Mouse (Mus musculus): ENCODE results near the gene Il15. TPM values are rescaled to one million over a fixed set of nuclear protein-coding genes. Genes with fewer than 3 reads are reported as not detected.

Il15 gene
- polyA plus RNA-seq, 1 experiment = 0.12 TPM

DNA sequence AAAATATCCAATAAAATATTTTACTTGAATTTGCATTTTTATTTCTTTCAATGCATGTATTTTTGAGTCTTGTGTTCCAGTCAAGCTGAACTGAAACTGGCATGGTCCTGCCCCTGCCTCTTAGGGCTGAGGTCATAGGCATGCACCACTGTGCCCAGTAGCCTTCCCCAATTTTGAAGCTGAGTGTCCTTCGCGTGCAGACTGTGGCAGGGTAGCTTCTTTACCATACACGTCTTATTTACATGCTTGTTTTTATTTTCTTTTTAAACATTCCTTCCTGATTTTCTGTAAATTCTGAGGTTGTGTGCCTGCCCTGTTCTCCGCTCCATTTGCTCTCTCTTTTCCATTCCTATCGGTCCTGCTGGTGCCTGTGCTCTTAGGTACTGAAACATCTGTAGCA is 111.4 kb downstream of the Il15 start:
- H3K79me2 ChIP-seq (ENCODE audit: control insufficient read depth, insufficient read depth) = no peaks in the 10 kb centered on the region
- no peak overlapping the region for H3K4me3 ChIP-seq
- H3K4me2 ChIP-seq (ENCODE audit: low read depth) = no peak overlapping the region
- no peak for TF ChIP-seq SRF (IDR thresholded peaks at IDR 0.05; ENCODE audit: control insufficient read depth, insufficient read length, low read depth)
- no peak for TF ChIP-seq MYOD1 (IDR thresholded peaks at IDR 0.05; ENCODE audit: control insufficient read depth in 1 of 3, insufficient read length in 2 of 3, low read depth in 2 of 3)
- no peak for TF ChIP-seq REST (IDR thresholded peaks at IDR 0.05; ENCODE audit: insufficient read depth, insufficient read length)
- no peak for TF ChIP-seq E2F4 (IDR thresholded peaks at IDR 0.05; ENCODE audit: insufficient read depth)
- no peak for TF ChIP-seq MYOG (IDR thresholded peaks at IDR 0.05; ENCODE audit: control insufficient read depth in 1 of 3, insufficient read depth in 1 of 3, insufficient read length in 2 of 3, low read depth in 2 of 3)
- TF ChIP-seq MAX (IDR thresholded peaks at IDR 0.05; ENCODE audit: low read depth) = no peak
- TF ChIP-seq USF1 (IDR thresholded peaks at IDR 0.05; ENCODE audit: low read depth) = no peak
- no peak for TF ChIP-seq TCF3 (IDR thresholded peaks at IDR 0.05; ENCODE audit: insufficient read length, low read depth)
- no peak for TF ChIP-seq TCF12 (IDR thresholded peaks at IDR 0.05; ENCODE audit: insufficient read depth, poor library complexity, severe bottlenecking)
- TF ChIP-seq CEBPB (IDR thresholded peaks at IDR 0.05; ENCODE audit: insufficient read depth, poor library complexity, severe bottlenecking) = no peak
- TF ChIP-seq POLR2A (IDR thresholded peaks at IDR 0.05; ENCODE audit: insufficient read length, low read depth) = no peak
- TF ChIP-seq POLR2AphosphoS2 (IDR thresholded peaks at IDR 0.05; ENCODE audit: insufficient read length, low read depth) = no peak
- H3K27me3 ChIP-seq (ENCODE audit: control insufficient read depth, insufficient read depth, insufficient read length) = no peaks in the 10 kb centered on the region
- H3K36me3 ChIP-seq (ENCODE audit: control insufficient read depth, insufficient read depth) = no peaks in the 10 kb centered on the region
- no peak overlapping the region for H3ac ChIP-seq (ENCODE audit: control insufficient read depth, insufficient read length)

DNA sequence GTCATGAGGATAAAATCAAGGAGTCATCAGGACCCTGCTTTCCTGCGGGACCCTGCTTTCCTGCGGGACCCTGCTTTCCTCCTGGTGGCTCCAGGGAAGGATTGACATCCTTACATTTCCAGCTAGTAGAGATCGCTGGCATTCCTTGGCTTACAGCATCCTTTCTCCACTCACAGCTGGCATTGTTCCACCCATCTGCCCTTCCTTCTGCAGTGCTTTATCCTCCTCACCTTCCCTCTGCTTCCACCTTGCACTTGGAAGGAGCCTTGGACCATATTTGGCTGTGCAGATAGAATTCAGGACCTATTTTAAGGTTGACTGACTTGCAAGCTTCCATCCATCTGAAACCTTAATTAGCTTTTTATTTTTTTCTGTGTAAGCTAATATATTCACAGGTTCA is 117.2 kb downstream of the Il15 start:
- H3K4me2 ChIP-seq (ENCODE audit: low read depth) = no peak overlapping the region
- no peaks in the 10 kb centered on the region for H3K79me2 ChIP-seq (ENCODE audit: control insufficient read depth, insufficient read depth)
- no peaks in the 10 kb centered on the region for H3K36me3 ChIP-seq (ENCODE audit: control insufficient read depth, insufficient read depth)
- TF ChIP-seq SRF (IDR thresholded peaks at IDR 0.05; ENCODE audit: control insufficient read depth, insufficient read length, low read depth) = no peak
- no peak for TF ChIP-seq POLR2A (IDR thresholded peaks at IDR 0.05; ENCODE audit: insufficient read length, low read depth)
- TF ChIP-seq USF1 (IDR thresholded peaks at IDR 0.05; ENCODE audit: low read depth) = no peak
- TF ChIP-seq MYOD1 (IDR thresholded peaks at IDR 0.05; ENCODE audit: control insufficient read depth in 1 of 3, insufficient read length in 2 of 3, low read depth in 2 of 3) = no peak
- no peak for TF ChIP-seq REST (IDR thresholded peaks at IDR 0.05; ENCODE audit: insufficient read depth, insufficient read length)
- no peak for TF ChIP-seq E2F4 (IDR thresholded peaks at IDR 0.05; ENCODE audit: insufficient read depth)
- no peak for TF ChIP-seq CEBPB (IDR thresholded peaks at IDR 0.05; ENCODE audit: insufficient read depth, poor library complexity, severe bottlenecking)
- TF ChIP-seq MYOG (IDR thresholded peaks at IDR 0.05; ENCODE audit: control insufficient read depth in 1 of 3, insufficient read depth in 1 of 3, insufficient read length in 2 of 3, low read depth in 2 of 3) = no peak
- TF ChIP-seq POLR2AphosphoS2 (IDR thresholded peaks at IDR 0.05; ENCODE audit: insufficient read length, low read depth) = no peak
- no peak for TF ChIP-seq TCF12 (IDR thresholded peaks at IDR 0.05; ENCODE audit: insufficient read depth, poor library complexity, severe bottlenecking)
- TF ChIP-seq TCF3 (IDR thresholded peaks at IDR 0.05; ENCODE audit: insufficient read length, low read depth) = no peak
- TF ChIP-seq MAX (IDR thresholded peaks at IDR 0.05; ENCODE audit: low read depth) = no peak
- no peak overlapping the region for H3K4me3 ChIP-seq
- no peak overlapping the region for H3ac ChIP-seq (ENCODE audit: control insufficient read depth, insufficient read length)
- no peaks in the 10 kb centered on the region for H3K27me3 ChIP-seq (ENCODE audit: control insufficient read depth, insufficient read depth, insufficient read length)

DNA sequence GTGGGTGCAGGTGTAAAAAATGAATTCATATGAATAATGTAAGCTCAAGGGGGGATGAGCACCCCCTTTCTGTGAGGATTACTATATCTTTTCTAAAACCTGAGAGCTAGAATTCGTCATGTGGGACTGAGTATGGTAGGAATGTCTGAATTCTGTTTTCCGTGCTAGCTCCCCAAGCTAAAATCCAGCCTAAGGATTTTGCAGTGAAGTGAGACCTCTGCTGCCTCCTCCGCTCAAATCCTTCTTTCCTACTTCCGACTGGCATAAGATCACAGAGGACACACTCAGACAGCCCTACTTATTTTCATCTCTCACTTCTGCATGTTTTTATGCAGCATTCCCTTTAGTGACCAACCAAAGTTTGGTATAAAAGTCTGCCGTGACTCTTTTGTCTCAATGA is 121.0 kb downstream of the Il15 start:
- H3K27me3 ChIP-seq (ENCODE audit: control insufficient read depth, insufficient read depth, insufficient read length) = no peaks in the 10 kb centered on the region
- no peak overlapping the region for H3K4me2 ChIP-seq (ENCODE audit: low read depth)
- no peaks in the 10 kb centered on the region for H3K36me3 ChIP-seq (ENCODE audit: control insufficient read depth, insufficient read depth)
- no peak overlapping the region for H3K4me3 ChIP-seq
- no peak overlapping the region for H3ac ChIP-seq (ENCODE audit: control insufficient read depth, insufficient read length)
- no peak for TF ChIP-seq REST (IDR thresholded peaks at IDR 0.05; ENCODE audit: insufficient read depth, insufficient read length)
- no peak for TF ChIP-seq TCF12 (IDR thresholded peaks at IDR 0.05; ENCODE audit: insufficient read depth, poor library complexity, severe bottlenecking)
- no peak for TF ChIP-seq USF1 (IDR thresholded peaks at IDR 0.05; ENCODE audit: low read depth)
- TF ChIP-seq MYOG (IDR thresholded peaks at IDR 0.05; ENCODE audit: control insufficient read depth in 1 of 3, insufficient read depth in 1 of 3, insufficient read length in 2 of 3, low read depth in 2 of 3) = no peak
- TF ChIP-seq MAX (IDR thresholded peaks at IDR 0.05; ENCODE audit: low read depth) = no peak
- TF ChIP-seq POLR2AphosphoS2 (IDR thresholded peaks at IDR 0.05; ENCODE audit: insufficient read length, low read depth) = no peak
- TF ChIP-seq MYOD1 (IDR thresholded peaks at IDR 0.05; ENCODE audit: control insufficient read depth in 1 of 3, insufficient read length in 2 of 3, low read depth in 2 of 3) = no peak
- no peak for TF ChIP-seq E2F4 (IDR thresholded peaks at IDR 0.05; ENCODE audit: insufficient read depth)
- TF ChIP-seq SRF (IDR thresholded peaks at IDR 0.05; ENCODE audit: control insufficient read depth, insufficient read length, low read depth) = no peak
- TF ChIP-seq CEBPB (IDR thresholded peaks at IDR 0.05; ENCODE audit: insufficient read depth, poor library complexity, severe bottlenecking) = no peak
- no peak for TF ChIP-seq POLR2A (IDR thresholded peaks at IDR 0.05; ENCODE audit: insufficient read length, low read depth)
- no peaks in the 10 kb centered on the region for H3K79me2 ChIP-seq (ENCODE audit: control insufficient read depth, insufficient read depth)

All from myocyte (in vitro differentiated cells).